Comparison of ENCODE assay signal across 7 mouse cellular contexts in the genomic region with DNA sequence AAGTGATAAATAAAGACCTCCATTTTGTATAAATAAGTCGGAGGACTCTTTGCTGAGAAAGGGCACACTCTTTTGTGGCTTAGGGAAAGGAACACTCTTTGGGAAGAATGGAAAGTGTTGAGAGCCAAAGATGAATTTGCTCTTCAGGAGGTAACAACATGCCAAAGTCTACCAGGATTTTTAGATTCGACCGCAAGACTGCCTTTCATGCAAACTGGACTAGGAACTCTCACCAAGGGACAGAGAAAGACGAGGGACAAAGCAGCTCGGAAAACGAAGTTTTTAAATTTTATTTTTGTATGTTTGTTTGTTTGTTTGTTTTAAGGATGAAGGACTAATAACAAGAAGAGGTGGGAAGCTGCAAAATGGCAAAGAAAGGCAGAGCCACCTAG. TPM values are rescaled to one million over a fixed set of nuclear protein-coding genes. Genes with fewer than 3 reads are reported as not detected.
A peak's percentile ranks its signal among the peaks of the same experiment; 100 is the strongest.
DNase-seq lines count a peak whose midpoint lies in the region; ATAC-seq and TF ChIP-seq lines count a peak whose summit lies in the region.

No protein-coding gene starts in this region.

- H3K27ac ChIP-seq in left cerebral cortex, adult 2 months = peak overlapping the region; percentile 47
- peak overlapping the region; percentile 42; the same call in 1 of the 2 replicates for H3K27ac ChIP-seq in forebrain, embryonic 12.5 days
- peak overlapping the region; percentile 61; the same call in 1 of the 2 replicates for H3K27ac ChIP-seq in limb, embryonic 10.5 days
- no peak overlapping the region for H3K27ac ChIP-seq in olfactory bulb, adult 2 months (ENCODE audit: insufficient read depth, low read depth, low read length)

- no peak for ATAC-seq in forebrain, embryonic 12.5 days (ENCODE audit: low FRiP score)

- no peak for TF ChIP-seq CTCF in left cerebral cortex, adult 2 months (IDR thresholded peaks at IDR 0.05)
- TF ChIP-seq CTCF in olfactory bulb, adult 2 months (IDR thresholded peaks at IDR 0.05; ENCODE audit: insufficient read depth, low read depth, low read length) = no peak

- intact Hi-C loops in left cerebral cortex, adult 2 months (cut with DNase I) = loop anchor here (5.0 kb wide), 1 partner anchor 318 kb away; no protein-coding TSS in a partner anchor

- H3K27me3 ChIP-seq in forebrain, embryonic 12.5 days = peaks cover 9% of the 10 kb centered on the region
- peaks cover 12% of the 10 kb centered on the region for H3K27me3 ChIP-seq in limb, embryonic 10.5 days (ENCODE audit: low read depth, poor library complexity, severe bottlenecking)

- no peak for DNase-seq in left cerebral cortex, adult 2 months (ENCODE audit: extremely low spot score in 1 of 2, low spot score in 2 of 2)
- no peak for DNase-seq in left cerebral cortex, adult 8-10 months (ENCODE audit: low spot score in 2 of 2)
- no peak for DNase-seq in limb, embryonic 10.5 days (ENCODE audit: low spot score)
- no peak for DNase-seq in urinary bladder, postnatal 25 days (ENCODE audit: low spot score)
- no peak for DNase-seq in cerebellum, postnatal 14 days

- 13% methylated on average over 6 of the region's 6 CpGs for WGBS in forebrain, embryonic 12.5 days
- 29% methylated on average over 6 of the region's 6 CpGs for WGBS in limb, embryonic 10.5 days
- WGBS in olfactory bulb, adult 2 months = 13% methylated on average over 6 of the region's 6 CpGs

- no peaks in the 10 kb centered on the region for H3K9me3 ChIP-seq in forebrain, embryonic 12.5 days
- H3K9me3 ChIP-seq in limb, embryonic 10.5 days (replicated peaks) = no peaks in the 10 kb centered on the region

- H3K4me1 ChIP-seq in forebrain, embryonic 12.5 days = peaks cover 25% of the 10 kb centered on the region
- H3K4me1 ChIP-seq in limb, embryonic 10.5 days = peaks cover 16% of the 10 kb centered on the region
- H3K4me1 ChIP-seq in olfactory bulb, adult 2 months (ENCODE audit: control insufficient read depth, insufficient read depth, low read length) = 0 out of 2 replicates have a peak, but pooled peaks cover 3% of the 10 kb centered on the region

- peak overlapping the region; percentile 72 for H3K4me2 ChIP-seq in forebrain, embryonic 12.5 days

- no peak for TF ChIP-seq POLR2A in olfactory bulb, adult 2 months (IDR thresholded peaks at IDR 0.05; ENCODE audit: insufficient read depth, low read depth, low read length)

- H3K4me3 ChIP-seq in left cerebral cortex, adult 2 months = peak overlapping the region; percentile 65
- peak overlapping the region; percentile 51 for H3K4me3 ChIP-seq in forebrain, embryonic 12.5 days (replicated peaks)
- peak overlapping the region; percentile 61 for H3K4me3 ChIP-seq in limb, embryonic 10.5 days
- H3K4me3 ChIP-seq in olfactory bulb, adult 2 months (ENCODE audit: insufficient read depth, low read depth, low read length) = peak overlapping the region; percentile 73

- H3K36me3 ChIP-seq in forebrain, embryonic 12.5 days (replicated peaks) = no peaks in the 10 kb centered on the region
- no peaks in the 10 kb centered on the region for H3K36me3 ChIP-seq in limb, embryonic 10.5 days

- H3K9ac ChIP-seq in forebrain, embryonic 12.5 days = peak overlapping the region; percentile 68; the same call in 1 of the 2 replicates

RNA-seq across cellular contexts. Expression of a gene that starts 0.3 kb away (rescaled TPM):
- total RNA-seq in left cerebral cortex, adult 2 months (2021) = 10 to 100 TPM; 34.4 to 34.9 TPM
- total RNA-seq in left cerebral cortex, adult 8-10 months (2022) = 10 to 100 TPM; 31.2 to 35.9 (median 34.6) TPM
- 24.3 and 29.7 TPM in 2 replicates for polyA plus RNA-seq in forebrain, embryonic 12.5 days (2016; fragmentation: Nextera tagmentation; extraction: Ambion mirVana)
- 2.7 and 3.3 TPM in 2 replicates for polyA plus RNA-seq in limb, embryonic 10.5 days (2016; fragmentation: Nextera tagmentation; extraction: Ambion mirVana)
- not detected in 2 replicates for polyA plus RNA-seq in olfactory bulb, adult 2 months (2012; ENCODE audit: insufficient read depth, insufficient read length, low replicate concordance, missing spikeins)
